Comparison of ENCODE assay signal across 8 mouse cellular contexts in the genomic region with DNA sequence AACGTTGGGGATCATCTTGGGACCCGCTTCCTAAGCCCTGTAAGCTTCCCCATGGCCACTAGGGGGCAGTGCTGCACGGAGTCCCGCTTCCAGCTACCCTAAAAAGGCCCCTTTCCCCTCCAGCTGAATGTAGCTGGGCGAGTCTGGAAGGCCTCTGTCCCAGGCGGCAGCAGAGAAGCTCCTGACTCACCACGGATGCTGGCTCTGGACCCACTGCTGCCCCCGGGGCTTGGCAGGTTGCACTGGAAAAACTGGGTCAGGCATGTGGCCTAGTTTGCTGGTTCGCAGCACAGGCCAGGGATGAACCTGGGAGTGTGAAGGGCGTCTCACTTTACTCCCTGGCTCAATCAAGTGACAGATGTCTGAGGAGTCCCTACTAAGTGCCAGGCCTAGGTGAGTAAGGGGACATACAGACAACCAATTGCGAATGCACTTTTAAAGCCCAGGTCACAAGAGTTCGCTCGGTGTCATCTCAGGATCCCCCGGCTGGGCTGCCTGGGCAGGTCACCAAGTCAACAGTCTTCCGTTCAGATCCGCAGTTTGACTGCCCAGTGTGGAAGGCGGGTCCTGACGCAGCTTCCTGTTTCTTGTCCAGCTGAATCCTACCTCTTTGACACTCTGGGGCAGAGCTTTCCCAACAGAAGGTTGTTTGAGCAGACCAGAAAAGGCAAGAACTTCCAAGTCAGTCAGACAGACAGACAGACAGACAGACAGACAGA. TPM values are rescaled to one million over a fixed set of nuclear protein-coding genes. Genes with fewer than 3 reads are reported as not detected.
DNase-seq lines count a peak whose midpoint lies in the region; ATAC-seq and TF ChIP-seq lines count a peak whose summit lies in the region.

No protein-coding gene starts in this region.

- WGBS in intestine, embryonic 15.5 days, result 25% methylated on average over 18 of the region's 18 CpGs

- peak overlapping the region; percentile 31; the same call in 1 of the 2 replicates for H3K4me2 ChIP-seq in intestine, embryonic 15.5 days (replicated peaks)

- H3K9ac ChIP-seq in intestine, embryonic 15.5 days, result no peak overlapping the region

- peak; percentile 84 for TF ChIP-seq CTCF in cortical plate, adult 2 months (IDR thresholded peaks at IDR 0.05; ENCODE audit: extremely low read depth, insufficient read depth, low read length)

- no peaks in the 10 kb centered on the region for H3K36me3 ChIP-seq in intestine, embryonic 15.5 days

- peak; percentile 59 for ATAC-seq in intestine, embryonic 15.5 days

- no peak overlapping the region for H3K27ac ChIP-seq in cortical plate, adult 2 months (ENCODE audit: insufficient read depth, low read length)
- peak overlapping the region; percentile 52 for H3K27ac ChIP-seq in intestine, embryonic 15.5 days

- no peak for TF ChIP-seq POLR2A in cortical plate, adult 2 months (IDR thresholded peaks at IDR 0.05; ENCODE audit: extremely low read depth, insufficient read depth, low read length)

- H3K27me3 ChIP-seq in intestine, embryonic 15.5 days (replicated peaks), result no peaks in the 10 kb centered on the region

- no peaks in the 10 kb centered on the region for H3K4me1 ChIP-seq in cortical plate, adult 2 months (ENCODE audit: control insufficient read depth, insufficient read depth, low read length)
- peaks cover 15% of the 10 kb centered on the region for H3K4me1 ChIP-seq in intestine, embryonic 15.5 days (replicated peaks)

- H3K4me3 ChIP-seq in cortical plate, adult 2 months (ENCODE audit: insufficient read depth, low read length), result no peak overlapping the region
- H3K4me3 ChIP-seq in intestine, embryonic 15.5 days (replicated peaks), result no peak overlapping the region

- peak; percentile 94 to 97 for DNase-seq in adrenal gland, adult (ENCODE audit: inconsistent age in 2 of 2, low spot score in 1 of 2)
- peak; percentile 95 for DNase-seq in gastrocnemius, postnatal 14 days
- DNase-seq in left cerebral cortex, postnatal 25 days (ENCODE audit: low spot score in 2 of 2), result peak; percentile 59 to 74
- DNase-seq in mesoderm, embryonic 11.5 days (ENCODE audit: low read depth, low spot score), result peak; percentile 90
- peak; percentile 52 for DNase-seq in right cerebral cortex, postnatal 25 days
- DNase-seq in urinary bladder, postnatal 4 days (ENCODE audit: low spot score in 2 of 2), result peak; percentile 88 to 91

- H3K9me3 ChIP-seq in intestine, embryonic 15.5 days, result no peaks in the 10 kb centered on the region

- intact Hi-C loops in gastrocnemius, postnatal 14 days (cut with DNase I; ENCODE audit: low total_unique reads), result loop anchor here (5.0 kb wide), 1 partner anchor 68 kb away; no protein-coding TSS in a partner anchor
- intact Hi-C loops in left cerebral cortex, postnatal 25 days (cut with DNase I), result loop anchor here (1.0 to 10.0 kb wide), 3 partner anchors 72 to 200 kb away; partner anchors contain the start of gene Gm9964

RNA-seq across cellular contexts. Expression of gene Wsb1, which starts 29.8 kb away (rescaled TPM):
- 181 and 213 TPM in 2 replicates for polyA plus RNA-seq in cortical plate, adult 2 months (2012; rRNA removed)
- 10 to 100 TPM; 16.5 to 19.1 TPM for total RNA-seq in gastrocnemius, postnatal 14 days (2021)
- 166 and 207 TPM in 2 replicates for polyA plus RNA-seq in intestine, embryonic 15.5 days (2015; fragmentation: Nextera tagmentation; extraction: Ambion mirVana)
- 10 to 100 TPM; 64.7 to 78.4 TPM for total RNA-seq in left cerebral cortex, postnatal 25 days (2021)
